Mouse (Mus musculus) c-Kit-positive CD71-negative TER-119-negative erythroid progenitor cells, embryonic 14.5 days (primary cell): ENCODE results near the gene Rasl11a.

ENCODE experiments used
- DNase-seq: peaks from one replicate; pipeline ENCODE4 v3.0.0-alpha.2; 2013; ENCODE audit warnings: low read depth

The Rasl11a gene

GRCm38 (mm10) chr5:146844945-146845365 lies at the start of gene Rasl11a:
Rasl11a (plus strand) TSS chr5:146845071.
- DNase-seq, result no peak

- no peak for DNase-seq
These were observed 49.1 kb upstream of the Rasl11a start for GRCm38 (mm10) chr5:146795728-146796127.

- no peak for DNase-seq
These were observed 46.8 kb upstream of the Rasl11a start for GRCm38 (mm10) chr5:146798031-146798430.

GRCm38 (mm10) chr5:146806004-146806430 lies 38.9 kb upstream of the Rasl11a start:
- DNase-seq, result no peak

- no peak for DNase-seq
These were observed 34.9 kb upstream of the Rasl11a start for GRCm38 (mm10) chr5:146809951-146810350.

- DNase-seq, result no peak
These were observed 32.0 kb upstream of the Rasl11a start for GRCm38 (mm10) chr5:146812866-146813265.

GRCm38 (mm10) chr5:146813421-146813820 lies 31.4 kb upstream of the Rasl11a start:
- DNase-seq, result no peak

- DNase-seq, result no peak
These were observed 29.5 kb upstream of the Rasl11a start for GRCm38 (mm10) chr5:146815394-146815793.

- DNase-seq, result no peak
These were observed 27.3 kb upstream of the Rasl11a start for GRCm38 (mm10) chr5:146817583-146817982.

GRCm38 (mm10) chr5:146818906-146819623 lies 25.8 kb upstream of the Rasl11a start:
- DNase-seq, result no peak

GRCm38 (mm10) chr5:146823005-146823404 lies 21.9 kb upstream of the Rasl11a start:
- no peak for DNase-seq

GRCm38 (mm10) chr5:146829528-146829927 lies 15.3 kb upstream of the Rasl11a start:
- no peak for DNase-seq

- no peak for DNase-seq
These were observed 12.5 kb upstream of the Rasl11a start for GRCm38 (mm10) chr5:146832435-146832768.

GRCm38 (mm10) chr5:146832769-146833448 lies 12.0 kb upstream of the Rasl11a start, which contains the start of gene Rpl21:
Rpl21 (plus strand) TSS chr5:146832890.
- DNase-seq, result peak; percentile 81

- DNase-seq, result no peak
These were observed 11.1 kb upstream of the Rasl11a start for GRCm38 (mm10) chr5:146833673-146834201.

- DNase-seq, result no peak
These were observed 9.9 kb upstream of the Rasl11a start for GRCm38 (mm10) chr5:146834959-146835358.

GRCm38 (mm10) chr5:146837967-146838720 lies 6.7 kb upstream of the Rasl11a start:
- no peak for DNase-seq

- no peak for DNase-seq
These were observed 5.8 kb upstream of the Rasl11a start for GRCm38 (mm10) chr5:146838836-146839648.

- no peak for DNase-seq
These were observed 5.1 kb upstream of the Rasl11a start for GRCm38 (mm10) chr5:146839760-146840159.

- no peak for DNase-seq
These were observed 4.4 kb upstream of the Rasl11a start for GRCm38 (mm10) chr5:146840422-146840821.

GRCm38 (mm10) chr5:146841301-146841700 lies 3.6 kb upstream of the Rasl11a start:
- DNase-seq, result no peak

GRCm38 (mm10) chr5:146841996-146842395 lies 2.9 kb upstream of the Rasl11a start:
- DNase-seq, result no peak
